Mouse (Mus musculus): ENCODE measurements around the gene Bscl2. TPM values are rescaled to one million over a fixed set of nuclear protein-coding genes. Genes with fewer than 3 reads are reported as not detected.

Gene Bscl2
- polyA plus RNA-seq, 1 experiment, result 91.7 TPM

DNA sequence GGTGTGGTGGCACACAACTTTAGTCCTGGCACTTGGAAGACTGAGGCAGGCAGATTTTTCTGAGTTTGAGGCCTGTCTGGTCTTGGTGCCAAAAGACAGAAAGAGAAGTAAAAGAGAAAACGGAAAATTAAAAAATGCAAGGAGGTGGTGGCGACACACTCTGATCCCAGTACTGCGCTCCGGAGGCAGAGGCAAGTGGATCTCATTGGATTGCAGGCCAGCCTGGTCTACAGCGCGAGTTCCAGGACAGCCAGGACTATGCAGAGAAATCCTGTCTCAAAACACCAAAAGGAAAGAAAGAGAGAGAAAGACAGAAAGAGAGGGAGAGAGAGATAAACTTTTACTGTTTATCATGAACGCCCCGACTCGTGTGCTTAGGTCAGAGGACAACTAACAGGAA is 33.6 kb downstream of the Bscl2 start:
- WGBS, result 21% methylated on average over 9 of the region's 9 CpGs
- peaks cover 3% of the 10 kb centered on the region; the same call in 1 of the 2 replicates for H3K4me1 ChIP-seq (ENCODE audit: control insufficient read depth, insufficient read depth, insufficient read length)
- TF ChIP-seq POLR2A (IDR thresholded peaks at IDR 0.05; ENCODE audit: low read depth, low read length), result no peak
- no peak for TF ChIP-seq CTCF (IDR thresholded peaks at IDR 0.05; ENCODE audit: extremely low read depth, insufficient read depth, insufficient read length, insufficient replicate concordance)
- H3K27ac ChIP-seq (ENCODE audit: insufficient read depth, low read length), result peak overlapping the region; percentile 55
- DNase-seq (ENCODE audit: low read depth in 1 of 2, low spot score in 2 of 2), result no peak
- no peaks in the 10 kb centered on the region for H3K27me3 ChIP-seq (ENCODE audit: control insufficient read depth, insufficient read depth, low read length)
- H3K4me3 ChIP-seq (ENCODE audit: extremely low read depth, insufficient read depth, insufficient read length), result peak overlapping the region; percentile 78
- H3K36me3 ChIP-seq (ENCODE audit: control insufficient read depth, insufficient read depth, low read length), result peaks cover 17% of the 10 kb centered on the region

DNA sequence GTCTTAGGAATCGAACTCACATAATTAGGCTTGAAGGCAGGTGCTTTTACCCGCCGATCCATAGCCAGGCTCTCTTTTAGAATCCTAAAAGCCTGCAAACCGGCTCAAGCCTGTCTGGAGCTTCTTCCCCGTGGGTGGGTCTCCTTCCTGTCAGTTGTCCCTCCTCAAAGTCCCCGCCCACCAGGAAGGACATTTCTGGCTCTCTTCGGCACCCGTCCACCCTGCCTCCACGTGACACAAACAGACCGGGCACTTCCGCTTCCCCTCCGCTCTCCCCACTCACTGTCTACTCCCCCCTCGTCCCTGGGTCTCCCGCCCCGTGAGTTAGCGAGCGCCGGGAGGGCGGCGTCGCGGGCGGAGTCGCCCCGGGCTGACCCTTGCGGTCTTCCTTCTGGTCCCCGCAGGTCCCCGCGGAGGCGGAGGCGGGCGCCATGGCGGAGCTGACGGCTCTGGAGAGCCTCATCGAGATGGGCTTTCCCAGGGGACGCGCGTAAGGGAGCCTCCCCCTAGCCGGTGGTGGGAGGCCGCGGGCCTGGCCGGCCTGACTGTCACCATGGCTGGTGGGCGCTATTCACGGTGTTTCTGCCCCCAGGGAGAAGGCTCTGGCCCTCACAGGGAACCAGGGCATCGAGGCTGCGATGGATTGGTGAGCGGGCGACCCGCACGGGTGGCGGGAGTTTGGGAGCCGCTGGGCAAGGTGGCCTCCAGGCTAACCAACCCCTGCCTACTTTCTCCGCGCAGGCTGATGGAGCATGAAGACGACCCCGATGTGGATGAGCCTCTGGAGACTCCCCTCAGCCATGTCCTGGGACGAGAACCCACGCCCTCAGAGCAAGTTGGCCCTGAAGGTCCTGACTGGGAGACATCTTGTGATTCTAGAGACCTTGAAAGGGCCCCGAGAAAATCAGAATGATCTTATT is 34.3 kb downstream of the Bscl2 start, which contains the start of gene Ubxn1:
Ubxn1 (plus strand) TSS at position 230 of the 920 bp plus-strand sequence.
- Histone ChIP-seq H3K27me3 (ENCODE audit: control insufficient read depth, insufficient read depth, low read length) (no peaks in the 10 kb centered on the region), H3K27ac (ENCODE audit: insufficient read depth, low read length) (peak within 1 kb of the TSS; percentile 73), H3K4me3 (ENCODE audit: extremely low read depth, insufficient read depth, insufficient read length) (peak within 1 kb of the TSS; percentile 78), H3K4me1 (ENCODE audit: control insufficient read depth, insufficient read depth, insufficient read length) (peaks cover 3% of the 10 kb centered on the region; the same call in 1 of the 2 replicates), H3K36me3 (ENCODE audit: control insufficient read depth, insufficient read depth, low read length) (peaks cover 17% of the 10 kb centered on the region)
- TF ChIP-seq CTCF (IDR thresholded peaks at IDR 0.05; ENCODE audit: extremely low read depth, insufficient read depth, insufficient read length, insufficient replicate concordance) (no peak), POLR2A (IDR thresholded peaks at IDR 0.05; ENCODE audit: low read depth, low read length) (no peak; the same call in none of the 2 replicates)
- WGBS, result 1% methylated on average over 57 of the region's 59 CpGs
- peak; percentile 87 to 96 for DNase-seq (ENCODE audit: low read depth in 1 of 2, low spot score in 2 of 2)

DNA sequence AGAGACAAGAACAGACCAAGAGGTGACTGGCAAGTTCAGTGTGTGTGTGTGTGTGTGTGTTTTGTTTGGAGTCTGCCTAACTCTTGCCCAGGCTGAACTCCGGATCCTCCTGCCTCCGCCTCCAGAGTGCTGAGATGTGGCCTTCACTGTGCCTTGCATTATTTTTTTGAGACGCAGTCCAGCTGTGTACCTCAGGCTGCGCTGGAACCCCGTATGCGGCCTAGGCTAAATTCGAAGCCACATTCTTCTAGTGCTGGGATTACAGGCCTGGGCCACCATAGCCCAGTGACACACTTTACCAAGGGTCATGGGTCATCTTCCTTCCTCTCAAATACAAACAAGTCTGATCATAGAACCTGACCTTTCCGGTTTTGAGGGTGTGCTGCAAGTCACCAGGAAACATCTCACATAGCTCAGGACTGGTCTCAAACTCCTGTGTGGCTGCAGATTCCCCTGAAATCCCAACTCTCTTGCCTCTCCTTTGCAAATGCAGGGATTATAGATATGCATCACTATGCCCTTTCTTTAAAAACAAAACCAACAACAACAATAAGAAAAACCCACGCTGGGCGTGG is 35.1 kb downstream of the Bscl2 start:
- no peak for DNase-seq (ENCODE audit: low read depth in 1 of 2, low spot score in 2 of 2)
- peaks cover 17% of the 10 kb centered on the region for H3K36me3 ChIP-seq (ENCODE audit: control insufficient read depth, insufficient read depth, low read length)
- H3K4me3 ChIP-seq (ENCODE audit: extremely low read depth, insufficient read depth, insufficient read length), result peak overlapping the region; percentile 78
- 72% methylated on average over 10 of the region's 10 CpGs for WGBS
- TF ChIP-seq CTCF (IDR thresholded peaks at IDR 0.05; ENCODE audit: extremely low read depth, insufficient read depth, insufficient read length, insufficient replicate concordance) (no peak), POLR2A (IDR thresholded peaks at IDR 0.05; ENCODE audit: low read depth, low read length) (no peak)
- H3K27me3 ChIP-seq (ENCODE audit: control insufficient read depth, insufficient read depth, low read length), result no peaks in the 10 kb centered on the region
- peaks cover 3% of the 10 kb centered on the region; the same call in 1 of the 2 replicates for H3K4me1 ChIP-seq (ENCODE audit: control insufficient read depth, insufficient read depth, insufficient read length)
- H3K27ac ChIP-seq (ENCODE audit: insufficient read depth, low read length), result no peak overlapping the region

DNA sequence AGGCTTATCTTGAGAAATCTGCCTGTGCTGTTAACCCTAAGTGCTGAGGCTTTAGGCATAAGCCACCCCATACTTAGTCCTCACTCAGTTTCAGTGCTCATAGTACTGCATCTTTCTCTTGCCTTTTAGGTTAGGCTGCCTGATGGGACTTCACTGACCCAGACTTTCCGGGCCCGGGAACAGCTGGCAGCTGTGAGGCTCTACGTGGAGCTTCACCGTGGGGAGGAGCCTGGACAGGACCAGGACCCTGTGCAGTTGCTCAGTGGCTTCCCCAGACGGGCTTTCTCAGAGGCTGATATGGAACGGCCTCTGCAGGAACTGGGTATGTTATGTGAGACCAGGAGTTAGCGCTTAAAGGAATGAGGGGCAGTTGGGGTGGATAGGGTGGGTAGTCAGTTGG is 37.8 kb downstream of the Bscl2 start:
- peaks cover 3% of the 10 kb centered on the region; the same call in 1 of the 2 replicates for H3K4me1 ChIP-seq (ENCODE audit: control insufficient read depth, insufficient read depth, insufficient read length)
- 92% methylated on average over 7 of the region's 7 CpGs for WGBS
- H3K27ac ChIP-seq (ENCODE audit: insufficient read depth, low read length), result no peak overlapping the region
- DNase-seq (ENCODE audit: low read depth in 1 of 2, low spot score in 2 of 2), result no peak
- no peaks in the 10 kb centered on the region for H3K27me3 ChIP-seq (ENCODE audit: control insufficient read depth, insufficient read depth, low read length)
- TF ChIP-seq POLR2A (IDR thresholded peaks at IDR 0.05; ENCODE audit: low read depth, low read length) (no peak), CTCF (IDR thresholded peaks at IDR 0.05; ENCODE audit: extremely low read depth, insufficient read depth, insufficient read length, insufficient replicate concordance) (no peak)
- peaks cover 18% of the 10 kb centered on the region for H3K36me3 ChIP-seq (ENCODE audit: control insufficient read depth, insufficient read depth, low read length)
- no peak overlapping the region for H3K4me3 ChIP-seq (ENCODE audit: extremely low read depth, insufficient read depth, insufficient read length)

DNA sequence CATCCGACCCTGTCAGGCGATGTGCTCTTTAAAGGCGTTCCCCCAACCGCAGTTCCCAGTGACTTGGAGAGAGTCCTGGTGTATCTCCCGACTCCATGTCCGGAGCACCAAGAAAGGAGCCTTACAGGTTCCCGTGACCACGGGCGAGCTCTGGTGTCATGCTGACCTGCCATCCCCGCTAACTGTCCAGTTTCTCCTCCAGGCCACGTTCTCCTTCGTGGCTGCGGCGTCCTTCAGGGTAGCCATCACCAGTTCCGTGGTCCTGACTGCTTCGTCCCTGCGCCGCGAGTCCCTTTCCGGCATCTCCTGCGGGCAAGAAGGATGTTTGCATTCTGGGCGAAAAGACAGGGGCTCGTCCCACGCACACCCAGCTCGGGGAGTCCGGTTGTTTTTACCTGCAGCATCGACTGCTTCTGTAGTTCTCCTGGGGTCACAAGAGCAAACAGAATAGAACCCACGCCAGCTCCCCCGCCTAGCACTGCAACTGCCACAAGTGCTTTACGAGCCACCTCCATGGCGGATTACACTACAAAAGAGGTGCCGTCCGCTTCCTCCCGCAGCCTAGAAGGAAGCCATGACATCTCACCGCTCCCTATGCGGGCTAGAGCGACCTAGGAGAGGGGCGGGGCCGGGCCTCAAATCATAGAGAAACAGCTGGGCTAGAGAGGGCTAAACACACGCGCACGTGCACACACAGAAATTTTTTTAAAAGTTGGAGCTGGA is 43.2 kb downstream of the Bscl2 start, which contains the start of gene Uqcc3:
Uqcc3 (minus strand) TSS at position 613 of the 723 bp plus-strand sequence.
- Histone ChIP-seq H3K4me1 (ENCODE audit: control insufficient read depth, insufficient read depth, insufficient read length) (no peaks in the 10 kb centered on the region; the same call in 1 of the 2 replicates), H3K36me3 (ENCODE audit: control insufficient read depth, insufficient read depth, low read length) (peaks cover 2% of the 10 kb centered on the region; the same call in 1 of the 2 replicates), H3K27me3 (ENCODE audit: control insufficient read depth, insufficient read depth, low read length) (no peaks in the 10 kb centered on the region), H3K4me3 (ENCODE audit: extremely low read depth, insufficient read depth, insufficient read length) (peak within 1 kb of the TSS; percentile 89), H3K27ac (ENCODE audit: insufficient read depth, low read length) (peak within 1 kb of the TSS; percentile 69)
- TF ChIP-seq CTCF (IDR thresholded peaks at IDR 0.05; ENCODE audit: extremely low read depth, insufficient read depth, insufficient read length, insufficient replicate concordance), result no peak
- TF ChIP-seq POLR2A (IDR thresholded peaks at IDR 0.05; ENCODE audit: low read depth, low read length), result peak; percentile 85
- under 1% methylated on average over 42 of the region's 42 CpGs for WGBS
- peak; percentile 81 to 87 for DNase-seq (ENCODE audit: low read depth in 1 of 2, low spot score in 2 of 2)

DNA sequence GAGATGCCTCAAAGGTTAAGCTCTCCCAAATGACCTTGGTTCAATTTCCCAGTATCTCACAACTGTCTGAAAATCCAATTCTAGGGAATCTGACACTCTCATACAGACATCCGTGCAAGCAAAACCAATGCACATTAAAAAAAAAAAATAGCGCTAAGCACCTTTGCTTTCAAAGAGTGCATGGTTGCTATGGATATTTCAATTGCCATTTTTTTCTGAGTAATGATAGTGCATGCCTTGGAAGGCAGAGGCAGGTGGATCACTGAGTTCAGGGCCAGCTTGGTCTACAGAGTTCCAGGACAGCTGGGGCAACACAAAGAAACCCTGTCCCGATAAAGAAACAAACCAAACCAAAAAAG is 43.7 kb downstream of the Bscl2 start:
- H3K36me3 ChIP-seq (ENCODE audit: control insufficient read depth, insufficient read depth, low read length), result peaks cover 1% of the 10 kb centered on the region; the same call in 1 of the 2 replicates
- no peaks in the 10 kb centered on the region for H3K27me3 ChIP-seq (ENCODE audit: control insufficient read depth, insufficient read depth, low read length)
- peak overlapping the region; percentile 89 for H3K4me3 ChIP-seq (ENCODE audit: extremely low read depth, insufficient read depth, insufficient read length)
- no peaks in the 10 kb centered on the region; the same call in 1 of the 2 replicates for H3K4me1 ChIP-seq (ENCODE audit: control insufficient read depth, insufficient read depth, insufficient read length)
- H3K27ac ChIP-seq (ENCODE audit: insufficient read depth, low read length), result no peak overlapping the region
- no peak for DNase-seq (ENCODE audit: low read depth in 1 of 2, low spot score in 2 of 2)
- TF ChIP-seq CTCF (IDR thresholded peaks at IDR 0.05; ENCODE audit: extremely low read depth, insufficient read depth, insufficient read length, insufficient replicate concordance) (no peak), POLR2A (IDR thresholded peaks at IDR 0.05; ENCODE audit: low read depth, low read length) (no peak)
- WGBS, result 2% methylated on average over 3 of the region's 3 CpGs
